Mouse (Mus musculus) stomach, postnatal 0 days (tissue): Measurements from ENCODE around the gene Cntf.

Experiments used
- CTCF ChIP-seq: IDR thresholded peaks from 2 replicates; pipeline ENCODE4 v1.5.1; 2016; ENCODE audit warnings: antibody characterized with exemption, low read depth, mild to moderate bottlenecking, moderate library complexity
- EP300 ChIP-seq: optimal IDR thresholded peaks from 2 replicates; pipeline ENCODE3; 2016; ENCODE audit warnings: antibody characterized with exemption

- TF ChIP-seq CTCF (no peak), EP300 (no peak)
Measured at GRCm38 (mm10) chr19:12759656-12760055, 5.8 kb downstream of the Cntf start.
